Mouse (Mus musculus): ENCODE measurements around the gene Serpinb3a. TPM values are rescaled to one million over a fixed set of nuclear protein-coding genes. Genes with fewer than 3 reads are reported as not detected.

Gene Serpinb3a
- polyA plus RNA-seq, 1 experiment: not detected

- Histone ChIP-seq H3K36me3 (ENCODE audit: control insufficient read depth, insufficient read depth, low read length) (no peaks in the 10 kb centered on the region), H3K4me1 (ENCODE audit: control insufficient read depth, insufficient read depth, insufficient read length) (no peaks in the 10 kb centered on the region), H3K27ac (ENCODE audit: insufficient read depth, low read length) (no peak overlapping the region), H3K4me3 (ENCODE audit: extremely low read depth, insufficient read depth, insufficient read length) (no peak overlapping the region), H3K27me3 (ENCODE audit: control insufficient read depth, insufficient read depth, low read length) (no peaks in the 10 kb centered on the region)
- DNase-seq (ENCODE audit: low read depth in 1 of 2, low spot score in 2 of 2): no peak
- WGBS: 90% methylated on average over 3 of the region's 3 CpGs
- no peak for TF ChIP-seq POLR2A (IDR thresholded peaks at IDR 0.05; ENCODE audit: low read depth, low read length)
- no peak for TF ChIP-seq CTCF (IDR thresholded peaks at IDR 0.05; ENCODE audit: extremely low read depth, insufficient read depth, insufficient read length, insufficient replicate concordance)
Observed at GRCm38 (mm10) chr1:107006316-107006715, 45.8 kb downstream of the Serpinb3a start.

DNA sequence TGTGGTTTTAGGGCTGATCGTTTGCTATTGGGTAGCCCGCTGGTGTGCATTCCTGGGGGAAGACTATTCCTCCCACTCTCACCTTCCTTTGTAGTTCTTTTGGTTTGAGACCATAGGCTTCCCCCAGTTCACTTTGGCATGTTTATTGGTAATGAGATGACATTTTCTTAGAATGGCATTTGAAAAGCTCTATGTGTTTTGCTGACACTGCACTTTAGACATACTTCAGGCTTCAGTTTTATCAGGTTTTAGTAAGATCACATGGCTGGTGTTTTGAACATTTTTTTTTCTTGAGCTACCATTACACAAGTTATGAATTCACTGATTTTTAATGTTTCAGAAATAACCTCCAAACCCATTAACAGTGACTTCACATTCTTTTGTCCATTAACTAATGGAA is 50.3 kb downstream of the Serpinb3a start:
- no peak for DNase-seq (ENCODE audit: low read depth in 1 of 2, low spot score in 2 of 2)
- Histone ChIP-seq H3K4me3 (ENCODE audit: extremely low read depth, insufficient read depth, insufficient read length) (no peak overlapping the region), H3K27me3 (ENCODE audit: control insufficient read depth, insufficient read depth, low read length) (no peaks in the 10 kb centered on the region), H3K27ac (ENCODE audit: insufficient read depth, low read length) (no peak overlapping the region), H3K4me1 (ENCODE audit: control insufficient read depth, insufficient read depth, insufficient read length) (no peaks in the 10 kb centered on the region), H3K36me3 (ENCODE audit: control insufficient read depth, insufficient read depth, low read length) (no peaks in the 10 kb centered on the region)
- TF ChIP-seq CTCF (IDR thresholded peaks at IDR 0.05; ENCODE audit: extremely low read depth, insufficient read depth, insufficient read length, insufficient replicate concordance) (no peak), POLR2A (IDR thresholded peaks at IDR 0.05; ENCODE audit: low read depth, low read length) (no peak)
- WGBS: 92% methylated on average over 2 of the region's 2 CpGs

- DNase-seq (ENCODE audit: low read depth in 1 of 2, low spot score in 2 of 2): no peak
- Histone ChIP-seq H3K27me3 (ENCODE audit: control insufficient read depth, insufficient read depth, low read length) (no peaks in the 10 kb centered on the region), H3K4me3 (ENCODE audit: extremely low read depth, insufficient read depth, insufficient read length) (no peak overlapping the region), H3K27ac (ENCODE audit: insufficient read depth, low read length) (no peak overlapping the region), H3K36me3 (ENCODE audit: control insufficient read depth, insufficient read depth, low read length) (no peaks in the 10 kb centered on the region), H3K4me1 (ENCODE audit: control insufficient read depth, insufficient read depth, insufficient read length) (no peaks in the 10 kb centered on the region)
- 80% methylated on average over 13 of the region's 13 CpGs for WGBS
- no peak for TF ChIP-seq CTCF (IDR thresholded peaks at IDR 0.05; ENCODE audit: extremely low read depth, insufficient read depth, insufficient read length, insufficient replicate concordance)
- TF ChIP-seq POLR2A (IDR thresholded peaks at IDR 0.05; ENCODE audit: low read depth, low read length): no peak
Observed at GRCm38 (mm10) chr1:107000424-107000823, 51.7 kb downstream of the Serpinb3a start.

Other genes with a start within 250 kb of the Serpinb3a start
- not detected in 2 replicates for gene Serpinb5, start 191.1 kb downstream of the Serpinb3a start, polyA plus RNA-seq (2012; rRNA removed)
- gene Serpinb12, start 117.9 kb downstream of the Serpinb3a start, polyA plus RNA-seq (2012; rRNA removed): not detected in 2 replicates
- not detected in 2 replicates for gene Serpinb13, start 71.3 kb downstream of the Serpinb3a start, polyA plus RNA-seq (2012; rRNA removed)
- gene Serpinb3d, start 31.2 kb upstream of the Serpinb3a start, polyA plus RNA-seq (2012; rRNA removed): not detected in 2 replicates
- not detected in 2 replicates for gene Serpinb3b, start 226.1 kb upstream of the Serpinb3a start, polyA plus RNA-seq (2012; rRNA removed)
- gene Serpinb3c, start 226.1 kb upstream of the Serpinb3a start, polyA plus RNA-seq (2012; rRNA removed): not detected in 2 replicates

All from spleen, adult 2 months (tissue).